Mouse (Mus musculus) heart, embryonic 15.5 days (tissue): ENCODE measurements around the gene Rpusd1. TPM values are rescaled to one million over a fixed set of nuclear protein-coding genes. Genes with fewer than 3 reads are reported as not detected.
"Not testable (repeated sequence)": the region's sequence is repeated elsewhere in the genome, so short reads cannot be mapped to it uniquely, and the experiment has no call there.

Experiments
- ATAC-seq: fragments of 200-750 bp; cut with Nextera tagmentation; replicated peaks from 2 replicates; pipeline ENCODE4 v1.8.0; 2017; ENCODE audit warnings: low read depth, moderate TSS enrichment; ENCODE audit not compliant: insufficient number of reproducible peaks, insufficient read depth, low FRiP score
- H3K27ac ChIP-seq: fragments of 300-500 bp; sonication (generic); 2 replicates; pipeline ENCODE4 v1.5.1; 2015; ENCODE audit warnings: mild to moderate bottlenecking, inconsistent platforms
- H3K27me3 ChIP-seq: fragments of 300-500 bp; sonication (generic); 2 replicates; pipeline ENCODE4 v1.6.1; 2015; ENCODE audit warnings: inconsistent platforms
- H3K36me3 ChIP-seq: fragments of 300-500 bp; sonication (generic); 2 replicates; pipeline ENCODE4 v1.6.1; 2015; ENCODE audit warnings: mild to moderate bottlenecking, inconsistent platforms
- H3K4me1 ChIP-seq: fragments of 300-500 bp; sonication (generic); replicated peaks from 2 replicates; pipeline ENCODE4 v1.6.1; 2015; ENCODE audit warnings: inconsistent platforms
- H3K4me2 ChIP-seq: fragments of 300-500 bp; sonication (generic); 2 replicates; pipeline ENCODE4 v1.6.1; 2015; ENCODE audit warnings: inconsistent platforms, mild to moderate bottlenecking, moderate library complexity
- H3K4me3 ChIP-seq: fragments of 300-500 bp; sonication (generic); 2 replicates; pipeline ENCODE4 v1.5.1; 2015; ENCODE audit warnings: mild to moderate bottlenecking, inconsistent platforms
- H3K9ac ChIP-seq: fragments of 300-500 bp; sonication (generic); 2 replicates; pipeline ENCODE4 v1.6.1; 2015; ENCODE audit warnings: mild to moderate bottlenecking, inconsistent platforms
- H3K9me3 ChIP-seq: fragments of 300-500 bp; sonication (generic); replicated peaks from 2 replicates; pipeline ENCODE4 v1.6.1; 2016; ENCODE audit warnings: inconsistent platforms
- WGBS: fragments of 180-500 bp; shearing (Covaris S2); methylation state at CpG from one replicate; pipeline ENCODE4 v1.1.7; 2015; ENCODE audit warnings: mixed read lengths; 5-methylcytosine and 5-hydroxymethylcytosine counted together
- polyA plus RNA-seq: library from polyadenylated mRNA; unstranded; fragments of >200 nt; fragmentation: Nextera tagmentation; extraction: Ambion mirVana; gene quantifications from 2 replicates; pipeline ENCODE4 v1.2.1, GENCODE M21; 2015

Rpusd1 gene
- polyA plus RNA-seq, 1 experiment from 2014 or later, result 10.7 TPM

DNA sequence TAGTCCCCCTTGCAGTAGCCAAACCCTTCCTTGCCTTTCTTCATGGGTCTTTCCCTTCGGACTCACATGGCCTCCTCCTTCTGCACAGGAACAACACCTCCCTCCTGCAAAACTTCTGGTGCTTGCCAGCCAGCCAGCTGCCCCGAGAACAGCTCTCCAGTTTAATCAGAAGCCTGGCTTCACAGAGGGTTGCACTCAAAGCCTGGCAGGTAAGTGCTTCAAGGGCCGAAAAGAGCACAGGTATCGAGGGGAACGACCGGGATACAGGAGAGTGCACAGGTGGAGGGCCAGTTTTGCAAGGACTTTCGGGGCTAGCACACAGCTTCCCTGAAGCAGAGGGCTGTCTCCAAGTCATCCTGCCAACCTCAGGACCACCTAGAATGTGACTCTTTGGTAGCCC lies 11.4 kb downstream of the Rpusd1 start:
- H3K27me3 ChIP-seq, result no peaks in the 10 kb centered on the region; the same call in 1 of the 2 replicates
- no peaks in the 10 kb centered on the region for H3K4me1 ChIP-seq
- no peaks in the 10 kb centered on the region for H3K9me3 ChIP-seq
- H3K27ac ChIP-seq, result no peak overlapping the region
- no peak overlapping the region for H3K4me3 ChIP-seq
- H3K4me2 ChIP-seq, result no peak overlapping the region
- H3K36me3 ChIP-seq, result no peaks in the 10 kb centered on the region
- H3K9ac ChIP-seq, result no peak overlapping the region
- ATAC-seq, result no peak
- 72% methylated on average over 7 of the region's 7 CpGs for WGBS

DNA sequence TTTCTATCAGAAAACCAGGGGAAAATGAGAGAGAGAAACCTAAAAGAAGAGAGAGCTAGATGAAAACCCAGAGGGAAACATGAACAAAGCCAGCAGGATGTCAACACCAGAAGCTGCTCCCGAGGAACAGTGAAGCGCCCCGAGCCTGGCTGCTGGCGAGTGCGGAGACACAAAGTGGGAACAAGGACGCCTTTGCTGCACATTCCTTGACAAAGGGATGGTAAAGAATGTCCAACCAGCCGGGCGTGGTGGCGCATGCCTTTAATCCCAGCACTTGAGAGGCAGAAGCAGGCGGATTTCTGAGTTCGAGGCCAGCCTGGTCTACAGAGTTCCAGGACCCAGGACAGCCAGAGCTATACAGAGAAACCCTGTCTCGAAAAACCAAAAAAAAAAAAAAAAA lies 14.0 kb downstream of the Rpusd1 start:
- not testable (repeated sequence) for H3K4me1 ChIP-seq, H3K9ac ChIP-seq, H3K9me3 ChIP-seq, H3K27me3 ChIP-seq, H3K4me3 ChIP-seq, H3K27ac ChIP-seq, H3K4me2 ChIP-seq, H3K36me3 ChIP-seq, ATAC-seq
- 66% methylated on average over 12 of the region's 12 CpGs for WGBS

DNA sequence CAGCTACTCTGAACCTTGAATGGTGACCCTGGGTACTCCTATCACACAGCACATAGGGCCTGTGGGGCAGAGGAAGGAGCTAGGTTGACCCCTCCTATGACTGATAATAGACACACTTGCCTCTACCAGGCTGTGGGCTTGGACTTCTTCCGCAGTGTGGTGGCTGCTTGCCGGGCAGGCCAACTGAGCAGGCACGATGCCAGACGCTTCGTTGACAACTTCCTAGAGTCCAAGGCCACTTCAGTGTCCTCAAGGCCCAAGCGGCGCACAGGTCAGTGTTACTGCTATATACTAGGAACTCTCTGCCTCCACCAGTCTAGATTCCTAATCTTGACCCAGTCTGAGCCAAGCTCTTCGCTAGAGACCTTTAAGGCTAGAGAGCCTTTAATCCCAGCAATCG lies 16.4 kb downstream of the Rpusd1 start:
- no peaks in the 10 kb centered on the region for H3K9me3 ChIP-seq
- H3K36me3 ChIP-seq, result no peaks in the 10 kb centered on the region
- ATAC-seq, result no peak
- no peak overlapping the region for H3K9ac ChIP-seq
- WGBS, result 88% methylated on average over 9 of the region's 9 CpGs
- H3K4me2 ChIP-seq, result no peak overlapping the region
- H3K27me3 ChIP-seq, result peaks cover 5% of the 10 kb centered on the region
- no peak overlapping the region for H3K27ac ChIP-seq
- H3K4me1 ChIP-seq, result no peaks in the 10 kb centered on the region
- H3K4me3 ChIP-seq, result no peak overlapping the region

DNA sequence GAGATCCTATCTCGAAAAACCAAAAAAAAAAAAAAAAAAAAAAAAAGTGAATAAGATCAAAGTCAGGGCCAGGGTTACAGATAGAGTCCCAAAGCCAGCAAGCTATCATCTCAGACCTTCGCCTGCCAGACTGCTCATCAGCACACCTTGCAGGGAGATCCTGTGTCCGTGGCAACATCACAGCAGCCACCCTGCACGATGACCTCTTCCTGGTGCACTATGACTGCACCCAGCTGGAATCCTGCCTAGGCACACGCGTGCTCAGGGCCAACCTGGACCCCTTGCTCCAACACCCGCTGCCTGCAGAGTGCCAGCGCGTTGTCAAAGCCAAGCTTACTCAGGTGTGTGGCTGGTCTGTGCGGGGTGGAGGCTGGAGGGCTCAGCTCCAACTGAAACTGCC lies 16.8 kb downstream of the Rpusd1 start:
- no peaks in the 10 kb centered on the region for H3K36me3 ChIP-seq
- 69% methylated on average over 10 of the region's 10 CpGs for WGBS
- no peak overlapping the region for H3K4me2 ChIP-seq
- H3K4me1 ChIP-seq, result no peaks in the 10 kb centered on the region
- no peak for ATAC-seq
- H3K9me3 ChIP-seq, result no peaks in the 10 kb centered on the region
- H3K9ac ChIP-seq, result no peak overlapping the region
- peaks cover 5% of the 10 kb centered on the region for H3K27me3 ChIP-seq
- H3K4me3 ChIP-seq, result no peak overlapping the region
- no peak overlapping the region for H3K27ac ChIP-seq

DNA sequence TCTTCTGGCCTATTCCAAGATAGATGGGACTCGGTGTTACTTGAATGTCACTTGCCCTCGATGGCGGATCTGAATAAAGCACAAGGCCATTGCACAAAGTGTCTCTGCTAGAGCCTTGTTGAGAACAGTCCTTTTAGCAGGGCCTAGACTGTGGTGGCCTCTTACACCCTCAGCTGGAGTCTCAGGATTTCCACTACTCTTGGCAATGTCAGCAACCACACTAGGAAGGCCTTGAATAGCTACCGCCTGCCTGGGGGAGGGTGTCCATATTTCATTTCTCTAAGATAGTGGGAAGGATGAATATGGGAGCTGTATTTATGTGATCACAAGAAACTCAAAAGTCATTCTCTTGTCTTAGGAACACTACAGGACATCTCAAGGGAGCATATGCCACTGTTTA lies 20.8 kb downstream of the Rpusd1 start:
- Histone ChIP-seq H3K27me3 (peaks cover 9% of the 10 kb centered on the region), H3K9ac (no peak overlapping the region), H3K36me3 (no peaks in the 10 kb centered on the region), H3K4me3 (no peak overlapping the region), H3K9me3 (no peaks in the 10 kb centered on the region), H3K27ac (no peak overlapping the region), H3K4me1 (peaks cover 8% of the 10 kb centered on the region), H3K4me2 (no peak overlapping the region)
- 83% methylated on average over 4 of the region's 4 CpGs for WGBS
- no peak for ATAC-seq

DNA sequence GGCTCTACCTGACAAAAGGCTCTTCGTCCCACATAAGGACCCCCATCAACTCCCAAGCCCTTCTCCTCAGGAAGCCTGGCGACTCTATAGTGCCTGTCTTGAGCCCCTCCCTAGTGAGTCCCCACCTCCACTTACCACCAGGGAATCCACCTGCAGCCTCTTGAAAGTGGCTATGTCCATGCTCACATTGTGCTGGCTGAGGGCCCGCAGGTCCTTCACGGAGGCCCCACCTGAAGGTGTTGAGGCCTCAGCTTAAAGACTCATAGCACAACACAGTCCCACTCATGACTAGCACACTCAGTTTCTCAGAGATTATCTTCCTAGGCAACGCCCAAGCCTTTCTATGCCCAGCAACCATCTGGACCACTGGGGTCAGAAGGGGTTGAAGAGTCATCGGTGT lies 21.8 kb downstream of the Rpusd1 start:
- Histone ChIP-seq H3K36me3 (no peaks in the 10 kb centered on the region), H3K27ac (no peak overlapping the region), H3K27me3 (peaks cover 8% of the 10 kb centered on the region), H3K4me2 (no peak overlapping the region), H3K4me1 (peaks cover 8% of the 10 kb centered on the region), H3K9ac (no peak overlapping the region), H3K4me3 (no peak overlapping the region), H3K9me3 (no peaks in the 10 kb centered on the region)
- WGBS, result 89% methylated on average over 6 of the region's 6 CpGs
- no peak for ATAC-seq

DNA sequence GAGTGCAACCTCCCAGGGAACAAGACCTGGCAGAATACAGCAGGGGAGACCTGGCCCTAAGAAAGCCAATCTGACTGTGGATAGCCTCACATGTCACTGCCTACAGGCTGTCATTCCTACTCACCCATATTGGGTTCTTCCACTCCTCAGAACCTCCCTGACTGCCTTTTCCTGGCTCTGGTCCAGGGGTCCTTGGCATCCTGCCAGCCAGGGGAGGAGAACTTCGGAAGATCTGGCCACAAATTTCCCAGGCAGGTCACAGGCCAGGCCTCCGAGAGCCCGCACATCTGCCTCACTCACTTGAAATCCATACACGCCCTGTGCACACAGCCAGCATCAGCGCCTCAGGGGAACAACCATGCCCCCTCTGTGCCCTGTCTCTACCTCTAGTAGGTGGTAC lies 24.0 kb downstream of the Rpusd1 start:
- 18% methylated on average over 5 of the region's 5 CpGs for WGBS
- ATAC-seq, result no peak
- no peak overlapping the region for H3K9ac ChIP-seq

DNA sequence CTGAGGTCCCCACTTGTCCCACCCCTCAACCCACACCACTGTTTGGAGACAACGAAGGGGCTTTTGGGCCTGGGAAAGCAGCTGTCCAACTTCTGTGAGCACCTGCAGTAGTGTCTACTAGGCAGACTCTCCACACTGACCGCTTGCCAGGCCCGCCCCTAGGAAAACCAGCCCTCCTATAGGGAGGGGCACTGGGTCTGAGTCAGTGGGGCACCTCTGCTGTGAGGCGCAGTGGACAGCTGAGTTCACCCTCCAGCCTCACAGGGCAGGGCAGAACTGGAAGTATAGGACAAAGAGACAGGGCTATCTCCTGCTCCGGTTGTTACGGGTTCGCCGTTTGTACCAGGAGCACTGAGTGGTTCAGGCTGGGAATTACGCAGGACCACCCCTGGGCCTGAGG lies 26.8 kb downstream of the Rpusd1 start, which contains the start of gene Msln:
Msln (minus strand) TSS at position 138 of the 400 bp plus-strand sequence.
- 83% methylated on average over 9 of the region's 9 CpGs for WGBS
- 0 out of 2 replicates have a peak, but pooled peaks cover 7% of the 10 kb centered on the region for H3K27me3 ChIP-seq
- H3K9ac ChIP-seq, result no peak within 1 kb of the TSS
- no peaks in the 10 kb centered on the region for H3K9me3 ChIP-seq
- H3K4me1 ChIP-seq, result peaks cover 10% of the 10 kb centered on the region
- no peak within 1 kb of the TSS for H3K27ac ChIP-seq
- no peaks in the 10 kb centered on the region for H3K36me3 ChIP-seq
- no peak within 1 kb of the TSS for H3K4me3 ChIP-seq
- no peak within 1 kb of the TSS for H3K4me2 ChIP-seq
- no peak for ATAC-seq

More for the DNA sequence above, 24.0 kb downstream of the Rpusd1 start:
- Histone ChIP-seq H3K4me2 (no peak overlapping the region), H3K27ac (no peak overlapping the region), H3K9me3 (no peaks in the 10 kb centered on the region), H3K36me3 (no peaks in the 10 kb centered on the region), H3K4me1 (peaks cover 8% of the 10 kb centered on the region), H3K4me3 (no peak overlapping the region), H3K27me3 (0 out of 2 replicates have a peak, but pooled peaks cover 3% of the 10 kb centered on the region)

DNA sequence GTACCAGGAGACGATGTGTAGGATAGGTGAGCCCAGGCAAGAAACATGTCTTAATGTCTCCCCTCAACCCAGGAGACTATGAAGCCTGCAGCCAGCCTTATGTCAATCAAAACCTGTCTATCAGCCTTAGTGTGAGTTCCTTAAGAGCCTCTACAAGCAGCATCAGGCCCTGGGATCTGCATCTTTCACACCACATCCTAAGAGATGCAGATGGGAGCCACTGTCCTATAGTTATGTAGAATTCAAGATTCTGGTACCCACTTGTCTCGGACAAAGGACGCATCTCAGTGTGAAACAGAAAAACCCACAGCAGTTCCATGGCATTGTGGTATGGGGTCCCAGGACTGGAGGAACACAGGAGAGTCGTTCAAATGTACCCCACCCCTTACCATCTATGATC lies 27.6 kb downstream of the Rpusd1 start:
- H3K9me3 ChIP-seq, result no peaks in the 10 kb centered on the region
- WGBS, result 70% methylated on average over 4 of the region's 4 CpGs

DNA sequence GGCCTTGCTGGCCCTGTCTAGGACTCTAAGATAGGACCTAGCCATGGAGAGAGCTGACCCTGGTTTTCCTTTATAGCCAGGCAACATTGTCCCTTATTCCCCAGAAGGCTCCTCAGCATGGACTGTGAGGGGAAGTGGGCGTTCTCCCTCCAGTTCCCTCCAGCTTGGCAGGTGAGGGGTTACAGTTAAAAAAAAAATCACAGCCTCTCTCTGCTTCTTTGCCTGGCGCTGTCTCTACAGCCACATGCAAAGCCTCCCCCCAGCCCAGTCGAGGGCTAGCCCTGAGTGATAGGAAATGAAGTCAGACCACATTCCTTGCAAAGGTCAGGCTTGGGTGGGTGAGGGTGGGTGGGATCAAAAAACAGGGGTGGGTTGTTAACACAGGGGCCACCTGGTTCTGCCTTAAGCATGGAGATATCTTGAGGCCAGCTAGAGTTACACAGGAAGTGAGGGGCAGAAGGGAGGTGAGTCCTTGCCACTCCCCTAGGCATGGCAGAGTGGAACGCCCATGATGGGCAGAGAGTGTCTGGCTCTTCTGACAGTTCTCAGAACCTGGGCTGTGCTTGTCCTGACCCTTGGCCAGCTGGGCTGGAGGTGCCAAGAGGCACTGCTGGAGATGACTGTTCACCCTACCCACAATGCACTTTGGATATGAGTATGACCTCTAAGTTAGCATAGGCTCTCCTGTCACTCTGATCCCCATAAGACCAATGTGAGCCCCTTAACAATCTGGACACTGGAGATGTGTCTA lies 28.3 kb downstream of the Rpusd1 start:
- no peaks in the 10 kb centered on the region for H3K9me3 ChIP-seq
- H3K4me2 ChIP-seq, result no peak overlapping the region
- H3K27ac ChIP-seq, result no peak overlapping the region
- ATAC-seq, result no peak
- H3K27me3 ChIP-seq, result 0 out of 2 replicates have a peak, but pooled peaks cover 8% of the 10 kb centered on the region
- no peak overlapping the region for H3K9ac ChIP-seq
- WGBS, result 30% methylated on average over 4 of the region's 4 CpGs
- H3K36me3 ChIP-seq, result no peaks in the 10 kb centered on the region
- H3K4me3 ChIP-seq, result no peak overlapping the region
- H3K4me1 ChIP-seq, result peaks cover 10% of the 10 kb centered on the region

More for the DNA sequence above, 27.6 kb downstream of the Rpusd1 start:
- ATAC-seq, result no peak
- no peak overlapping the region for H3K4me2 ChIP-seq
- H3K4me1 ChIP-seq, result peaks cover 10% of the 10 kb centered on the region
- H3K4me3 ChIP-seq, result no peak overlapping the region
- H3K9ac ChIP-seq, result no peak overlapping the region
- H3K36me3 ChIP-seq, result no peaks in the 10 kb centered on the region
- H3K27me3 ChIP-seq, result 0 out of 2 replicates have a peak, but pooled peaks cover 8% of the 10 kb centered on the region
- no peak overlapping the region for H3K27ac ChIP-seq

DNA sequence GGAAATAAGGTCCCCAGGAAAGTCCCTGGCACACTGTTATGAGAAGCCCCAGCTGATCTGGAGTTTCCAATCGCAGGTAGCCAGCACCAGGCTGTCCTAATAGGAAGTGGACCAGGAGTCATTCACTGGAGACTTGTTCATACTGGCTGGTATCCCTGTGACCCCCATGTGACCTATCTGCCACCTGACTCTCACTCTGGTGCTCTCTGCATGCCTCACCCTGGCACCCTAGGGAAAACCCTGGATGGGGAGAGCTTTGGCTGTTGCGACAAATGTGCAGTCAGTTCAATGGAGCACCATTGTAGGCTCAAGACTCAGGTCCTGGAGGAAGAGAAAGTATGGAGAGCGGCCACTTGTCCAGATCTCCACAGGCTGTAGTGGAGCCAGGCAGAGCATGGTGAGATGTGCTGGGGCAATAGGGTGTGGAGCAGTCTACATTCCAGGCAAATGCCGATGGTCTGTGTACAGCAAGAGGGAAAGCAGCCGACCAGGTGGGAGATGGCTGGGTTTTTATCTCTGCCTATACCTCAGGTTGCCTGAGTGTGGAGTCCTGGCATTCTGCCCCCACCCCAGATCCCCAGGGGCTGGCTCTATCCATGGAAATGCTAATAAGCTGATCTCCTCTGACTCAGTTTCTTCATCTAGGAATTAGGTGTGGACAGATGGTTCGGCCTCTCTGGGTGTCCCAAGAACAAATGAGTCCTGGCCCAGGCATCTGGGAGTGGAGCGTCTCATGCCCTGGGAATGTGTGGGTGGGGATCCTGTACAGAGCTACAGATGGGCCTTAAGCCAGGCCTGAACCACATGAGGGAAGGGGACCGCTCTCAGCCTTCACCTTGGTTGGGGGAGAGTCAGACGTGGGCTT lies 29.1 kb downstream of the Rpusd1 start:
- Histone ChIP-seq H3K4me1 (peaks cover 4% of the 10 kb centered on the region), H3K36me3 (no peaks in the 10 kb centered on the region), H3K27ac (0 out of 2 replicates have a peak overlapping the region, but pooled peaks have one; percentile 12), H3K9me3 (no peaks in the 10 kb centered on the region), H3K27me3 (0 out of 2 replicates have a peak, but pooled peaks cover 5% of the 10 kb centered on the region), H3K9ac (no peak overlapping the region), H3K4me3 (no peak overlapping the region), H3K4me2 (no peak overlapping the region)
- 64% methylated on average over 9 of the region's 9 CpGs for WGBS
- ATAC-seq, result 0 out of 2 replicates have a peak, but pooled peaks have one; percentile 37
